Mouse (Mus musculus) embryonic facial prominence, embryonic 14.5 days (tissue): ENCODE measurements at regions not wholly inside any gene's neighbourhood (a gene's known extent, or its start where the extent isn't known, plus 50 kb on each side); places are given as distances from the start of the nearest gene placed in this dataset.

Source experiments
- ATAC-seq: fragments of 200-750 bp; cut with Nextera tagmentation; 2 replicates; pipeline ENCODE4 v1.8.0; 2017; ENCODE audit warnings: low read depth, moderate number of reproducible peaks, moderate TSS enrichment
- DNase-seq: peaks from one replicate; pipeline ENCODE4 v3.0.0-alpha.2; 2015; ENCODE audit warnings: low spot score
- H3K27ac ChIP-seq: fragments of 300-500 bp; sonication (generic); replicated peaks from 2 replicates; pipeline ENCODE4 v1.5.1; 2014; ENCODE audit warnings: low read depth, mild to moderate bottlenecking, low read length, moderate library complexity
- H3K27me3 ChIP-seq: fragments of 300-500 bp; sonication (generic); replicated peaks from 2 replicates; pipeline ENCODE4 v1.6.1; 2014; ENCODE audit warnings: low read length; ENCODE audit not compliant: control insufficient read depth, insufficient read depth
- H3K36me3 ChIP-seq: fragments of 300-500 bp; sonication (generic); 2 replicates; pipeline ENCODE4 v1.6.1; 2014; ENCODE audit warnings: low read length, mixed read lengths; ENCODE audit not compliant: control insufficient read depth, insufficient read depth
- H3K4me1 ChIP-seq: fragments of 300-500 bp; sonication (generic); 2 replicates; pipeline ENCODE4 v1.6.1; 2014; ENCODE audit warnings: antibody characterized with exemption, low read length; ENCODE audit not compliant: control insufficient read depth, insufficient read depth
- H3K4me2 ChIP-seq: fragments of 300-500 bp; sonication (generic); 2 replicates; pipeline ENCODE4 v1.6.1; 2014; ENCODE audit warnings: low read depth, mild to moderate bottlenecking, low read length, moderate library complexity, mixed read lengths
- H3K4me3 ChIP-seq: fragments of 300-500 bp; sonication (generic); 2 replicates; pipeline ENCODE4 v1.5.1; 2014; ENCODE audit warnings: low read depth, mild to moderate bottlenecking, low read length
- H3K9ac ChIP-seq: fragments of 300-500 bp; sonication (generic); 2 replicates; pipeline ENCODE4 v1.6.1; 2014; ENCODE audit warnings: low read depth, mild to moderate bottlenecking, low read length, moderate library complexity, mixed read lengths
- H3K9me3 ChIP-seq: fragments of 300-500 bp; sonication (generic); 2 replicates; pipeline ENCODE4 v1.6.1; 2016; ENCODE audit warnings: low read length; ENCODE audit not compliant: control insufficient read depth
- WGBS: fragments of 180-500 bp; shearing (Covaris S2); extraction: QIAGEN DNeasy Blood & Tissue Kit; methylation state at CpG from one replicate; pipeline ENCODE4 v1.1.7; 2014; 5-methylcytosine and 5-hydroxymethylcytosine counted together

DNA sequence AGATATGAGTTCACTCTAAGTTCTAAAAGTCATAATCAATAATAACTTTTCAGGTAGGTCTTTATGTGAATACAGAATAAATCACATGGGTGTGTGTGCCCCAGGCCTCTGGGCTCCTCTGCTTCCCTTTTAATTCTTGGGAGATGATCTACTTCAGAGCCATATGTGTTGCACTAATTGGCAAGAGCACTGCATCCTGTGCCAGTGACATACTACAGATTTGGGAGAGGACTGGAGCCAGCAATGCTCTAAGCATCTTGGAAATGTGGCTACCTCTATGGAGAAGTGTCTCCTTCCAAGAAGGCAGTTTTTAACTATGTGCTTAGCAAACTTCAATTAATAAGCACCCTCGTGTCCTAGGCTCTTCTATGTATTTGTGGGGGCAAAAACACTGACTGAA, 416.6 kb downstream of the Brinp2 start:
- H3K4me3 ChIP-seq, result no peak overlapping the region
- WGBS, result 84% methylated on average over 1 of the region's 1 CpGs
- no peak for DNase-seq

DNA sequence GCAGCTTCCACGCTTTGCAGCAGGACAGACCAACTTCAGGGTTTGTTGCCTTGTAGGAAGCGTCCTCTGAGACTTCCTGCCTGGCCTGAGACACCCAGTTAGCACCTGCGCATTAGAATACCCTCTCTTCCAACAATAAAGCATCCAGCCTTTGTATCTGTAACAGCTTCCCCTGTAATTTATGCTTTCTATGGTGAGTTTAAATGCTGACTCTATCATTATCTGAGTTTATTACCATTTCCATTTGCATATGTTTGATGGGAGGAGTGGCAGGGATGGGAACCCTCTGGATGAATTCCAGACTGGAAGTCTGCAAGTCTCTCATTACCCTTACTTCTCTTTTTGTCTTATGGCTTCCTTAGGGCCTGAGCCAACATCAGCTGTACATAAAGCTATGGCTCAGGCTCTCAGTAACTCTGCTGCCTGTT, 415.8 kb downstream of the Brinp2 start:
- Histone ChIP-seq H3K4me3 (no peak overlapping the region), H3K27ac (no peak overlapping the region), H3K4me2 (no peak overlapping the region), H3K36me3 (no peaks in the 10 kb centered on the region), H3K9me3 (no peaks in the 10 kb centered on the region), H3K9ac (no peak overlapping the region), H3K4me1 (no peaks in the 10 kb centered on the region), H3K27me3 (no peaks in the 10 kb centered on the region)
- 32% methylated on average over 3 of the region's 3 CpGs for WGBS
- ATAC-seq, result no peak
- no peak for DNase-seq

More for the DNA sequence above, 416.6 kb downstream of the Brinp2 start:
- no peaks in the 10 kb centered on the region for H3K36me3 ChIP-seq
- H3K9ac ChIP-seq, result no peak overlapping the region
- no peak for ATAC-seq
- H3K27me3 ChIP-seq, result no peaks in the 10 kb centered on the region
- H3K27ac ChIP-seq, result no peak overlapping the region
- H3K4me2 ChIP-seq, result no peak overlapping the region
- H3K4me1 ChIP-seq, result no peaks in the 10 kb centered on the region
- H3K9me3 ChIP-seq, result no peaks in the 10 kb centered on the region

- Histone ChIP-seq H3K4me3 (no peak overlapping the region), H3K9ac (no peak overlapping the region), H3K4me2 (no peak overlapping the region), H3K27me3 (no peaks in the 10 kb centered on the region), H3K27ac (no peak overlapping the region), H3K4me1 (no peaks in the 10 kb centered on the region), H3K36me3 (no peaks in the 10 kb centered on the region), H3K9me3 (no peaks in the 10 kb centered on the region)
- DNase-seq (no peak), ATAC-seq (no peak)
- 44% methylated on average over 4 of the region's 4 CpGs for WGBS
Observed at GRCm38 (mm10) chr1:157957506-157957905, 398.6 kb downstream of the Brinp2 start.

DNA sequence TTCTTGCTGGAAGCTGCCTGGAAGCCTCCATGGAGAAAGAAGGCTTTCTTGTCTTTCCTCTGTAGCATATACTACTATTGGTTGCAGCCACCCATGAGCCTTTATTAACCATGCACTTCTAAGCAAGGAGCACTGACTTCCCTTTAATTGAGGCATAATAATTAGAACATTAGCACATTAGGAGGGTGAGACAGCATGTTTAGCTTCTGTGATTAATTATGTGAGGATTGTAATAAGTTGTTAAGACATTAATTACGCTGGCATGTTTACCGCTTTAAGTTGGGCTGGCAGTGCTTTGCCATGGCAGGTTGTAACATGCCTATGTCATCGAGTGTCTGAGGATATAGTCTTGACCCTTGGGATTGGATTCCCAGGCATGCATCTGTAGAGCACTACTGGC, 391.7 kb downstream of the Brinp2 start:
- Histone ChIP-seq H3K9ac (no peak overlapping the region), H3K27ac (no peak overlapping the region), H3K36me3 (no peaks in the 10 kb centered on the region), H3K4me2 (no peak overlapping the region), H3K4me1 (no peaks in the 10 kb centered on the region), H3K27me3 (no peaks in the 10 kb centered on the region), H3K9me3 (no peaks in the 10 kb centered on the region), H3K4me3 (no peak overlapping the region)
- DNase-seq, result no peak
- no peak for ATAC-seq
- WGBS, result 83% methylated on average over 3 of the region's 3 CpGs

DNA sequence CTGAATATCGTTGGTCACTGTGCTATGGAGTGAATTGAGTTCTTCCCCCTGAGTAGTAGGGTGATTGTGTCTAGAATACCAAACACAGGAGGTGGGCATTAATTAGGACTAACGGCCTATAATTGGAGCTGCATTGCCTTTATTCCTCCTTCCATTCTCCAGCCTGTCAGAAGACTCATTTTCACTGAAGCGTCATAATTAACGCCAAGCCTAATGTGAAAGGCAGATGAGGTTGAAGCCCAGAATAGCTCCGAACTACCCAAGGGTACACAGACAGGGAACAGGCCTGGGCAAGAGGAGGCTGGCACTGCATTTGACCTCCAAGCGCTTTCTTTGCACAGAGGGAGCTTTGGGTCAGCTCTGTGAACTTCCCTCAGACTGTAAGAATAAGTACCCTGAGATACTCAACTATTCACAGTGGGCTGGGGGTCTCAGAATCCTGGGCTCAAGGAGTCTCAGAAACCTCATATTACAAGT, 386.5 kb downstream of the Brinp2 start:
- Histone ChIP-seq H3K4me1 (no peaks in the 10 kb centered on the region), H3K4me3 (no peak overlapping the region), H3K9me3 (no peaks in the 10 kb centered on the region), H3K27me3 (no peaks in the 10 kb centered on the region), H3K27ac (no peak overlapping the region), H3K4me2 (no peak overlapping the region), H3K9ac (no peak overlapping the region), H3K36me3 (no peaks in the 10 kb centered on the region)
- ATAC-seq (peak; percentile 63; the same call in 1 of the 2 replicates), DNase-seq (peak; percentile 45)
- WGBS, result 76% methylated on average over 6 of the region's 6 CpGs

DNA sequence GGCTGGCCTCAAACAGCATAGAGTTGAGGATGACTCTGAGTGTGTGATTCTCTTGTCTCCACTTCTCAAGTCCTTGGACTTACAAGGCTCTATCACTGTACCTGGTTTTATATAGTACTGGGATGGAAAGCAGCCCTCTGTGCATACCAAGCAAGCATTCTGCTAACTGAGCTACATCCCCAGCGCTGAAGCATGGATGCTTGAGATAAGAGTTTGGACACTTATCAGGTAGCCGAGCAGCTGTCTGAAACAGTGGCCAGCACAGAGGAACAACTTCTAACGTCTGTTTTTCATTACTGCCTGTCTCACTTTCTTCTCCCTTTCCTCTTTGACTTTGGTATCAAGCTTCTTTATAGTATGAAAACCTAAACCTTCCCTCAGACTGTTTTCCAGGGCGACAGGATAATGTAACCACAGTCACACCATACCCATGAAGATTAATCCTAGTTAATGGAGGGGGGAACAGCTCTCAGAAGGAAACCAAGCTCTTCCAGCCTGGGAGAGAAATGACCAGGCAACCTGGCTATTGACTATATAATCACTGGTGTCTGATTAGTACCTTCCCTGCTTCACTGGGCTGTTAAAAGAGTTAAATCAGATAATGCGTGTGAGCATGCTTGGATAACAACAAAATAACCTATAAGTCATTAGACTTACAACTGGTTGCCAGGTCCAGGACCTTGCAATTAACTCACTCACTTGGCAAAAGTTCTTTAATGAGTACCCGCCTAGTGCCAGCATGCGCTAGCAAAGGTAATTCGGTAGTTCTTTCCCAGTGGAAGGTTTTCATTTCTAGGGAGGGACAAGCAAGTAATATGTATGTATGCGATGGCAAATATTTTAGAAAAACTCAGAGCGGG, 382.5 kb downstream of the Brinp2 start:
- H3K27ac ChIP-seq, result no peak overlapping the region
- DNase-seq (no peak), ATAC-seq (no peak)
- H3K36me3 ChIP-seq, result no peaks in the 10 kb centered on the region
- no peak overlapping the region for H3K4me2 ChIP-seq
- no peak overlapping the region for H3K9ac ChIP-seq
- H3K4me1 ChIP-seq, result no peaks in the 10 kb centered on the region
- no peak overlapping the region for H3K4me3 ChIP-seq
- no peaks in the 10 kb centered on the region for H3K27me3 ChIP-seq
- 64% methylated on average over 10 of the region's 10 CpGs for WGBS
- H3K9me3 ChIP-seq, result no peaks in the 10 kb centered on the region

DNA sequence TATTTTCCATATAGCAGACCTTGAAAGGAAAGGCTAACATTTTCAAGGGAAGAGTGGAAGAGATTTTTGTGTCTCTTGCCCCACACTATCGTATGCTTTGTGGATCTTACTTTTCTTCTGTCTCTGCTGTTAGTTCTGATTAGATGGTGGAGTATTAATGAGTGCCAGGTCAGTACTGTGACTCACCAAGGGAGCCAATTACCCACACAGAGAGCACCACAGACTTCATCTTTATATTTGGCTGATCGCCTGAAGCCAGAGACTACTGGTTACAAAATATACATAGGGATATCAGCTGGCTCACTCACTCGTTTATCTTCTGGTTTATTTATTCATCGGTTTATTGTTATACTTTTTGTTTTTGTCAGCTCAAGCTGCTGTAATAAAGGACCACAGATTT, 381.5 kb downstream of the Brinp2 start:
- Histone ChIP-seq H3K9ac (no peak overlapping the region), H3K9me3 (no peaks in the 10 kb centered on the region), H3K4me2 (no peak overlapping the region), H3K27ac (no peak overlapping the region), H3K4me1 (no peaks in the 10 kb centered on the region), H3K36me3 (no peaks in the 10 kb centered on the region), H3K27me3 (no peaks in the 10 kb centered on the region), H3K4me3 (no peak overlapping the region)
- no peak for DNase-seq
- no peak for ATAC-seq
- WGBS, result 68% methylated on average over 4 of the region's 4 CpGs

DNA sequence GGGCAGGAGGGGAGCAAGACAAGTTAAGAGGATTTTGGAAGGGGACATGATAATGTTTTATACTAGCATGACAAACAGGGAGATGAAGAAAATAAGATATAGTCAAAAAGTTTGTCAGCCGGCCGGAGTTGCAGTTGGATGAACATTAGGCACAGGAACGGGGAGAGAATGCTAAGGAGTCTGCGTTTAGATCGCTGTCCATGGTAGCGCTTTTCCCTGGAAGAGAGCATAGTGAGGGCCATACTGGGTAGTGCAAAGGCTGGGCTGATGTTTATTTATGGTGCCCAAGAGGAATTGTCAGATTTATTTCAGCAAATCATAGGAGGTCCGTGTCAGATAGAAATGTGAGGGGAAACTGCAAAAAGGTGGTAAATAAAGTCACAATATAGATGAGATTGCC, 337.0 kb downstream of the Brinp2 start:
- Histone ChIP-seq H3K4me1 (no peaks in the 10 kb centered on the region), H3K36me3 (no peaks in the 10 kb centered on the region), H3K9me3 (no peaks in the 10 kb centered on the region), H3K4me3 (no peak overlapping the region), H3K27me3 (no peaks in the 10 kb centered on the region), H3K9ac (no peak overlapping the region), H3K27ac (no peak overlapping the region), H3K4me2 (no peak overlapping the region)
- 13% methylated on average over 7 of the region's 7 CpGs for WGBS
- DNase-seq (peak; percentile 74), ATAC-seq (no peak)

DNA sequence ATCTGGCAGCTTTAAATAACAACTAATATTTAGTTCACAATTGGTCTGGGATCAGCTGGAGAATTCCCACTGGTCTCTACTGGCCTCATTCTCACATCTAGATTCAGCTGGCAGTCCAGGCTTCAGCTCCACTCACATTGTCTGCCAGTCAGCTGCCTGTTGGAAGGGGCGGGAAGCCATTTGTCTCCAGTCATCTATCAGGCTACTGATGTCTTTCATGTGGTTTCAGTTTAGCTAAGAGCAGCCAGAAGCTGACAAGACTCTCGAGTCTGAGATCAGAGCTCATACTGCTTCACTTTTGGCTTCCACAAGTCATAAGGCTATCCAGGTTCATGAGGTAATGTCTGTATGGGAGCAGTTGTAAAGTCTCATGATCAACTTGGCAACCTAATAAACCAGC, 316.4 kb downstream of the Brinp2 start:
- Histone ChIP-seq H3K9ac (no peak overlapping the region), H3K4me3 (no peak overlapping the region), H3K27ac (no peak overlapping the region), H3K9me3 (no peaks in the 10 kb centered on the region), H3K4me1 (no peaks in the 10 kb centered on the region), H3K27me3 (no peaks in the 10 kb centered on the region), H3K4me2 (no peak overlapping the region), H3K36me3 (no peaks in the 10 kb centered on the region)
- 47% methylated on average over 2 of the region's 2 CpGs for WGBS
- ATAC-seq (no peak), DNase-seq (no peak)
